Mouse (Mus musculus) cerebellum, adult 9-11 months (tissue): ENCODE results near the gene Arhgap24.
A peak's percentile ranks its signal among the peaks of the same experiment; 100 is the strongest.
"Not testable (repeated sequence)": the region's sequence is repeated elsewhere in the genome, so short reads cannot be mapped to it uniquely, and the experiment has no call there.

Experiments used
- DNase-seq: peaks from one replicate; pipeline ENCODE4 v3.0.0; 2022

The Arhgap24 gene

DNA sequence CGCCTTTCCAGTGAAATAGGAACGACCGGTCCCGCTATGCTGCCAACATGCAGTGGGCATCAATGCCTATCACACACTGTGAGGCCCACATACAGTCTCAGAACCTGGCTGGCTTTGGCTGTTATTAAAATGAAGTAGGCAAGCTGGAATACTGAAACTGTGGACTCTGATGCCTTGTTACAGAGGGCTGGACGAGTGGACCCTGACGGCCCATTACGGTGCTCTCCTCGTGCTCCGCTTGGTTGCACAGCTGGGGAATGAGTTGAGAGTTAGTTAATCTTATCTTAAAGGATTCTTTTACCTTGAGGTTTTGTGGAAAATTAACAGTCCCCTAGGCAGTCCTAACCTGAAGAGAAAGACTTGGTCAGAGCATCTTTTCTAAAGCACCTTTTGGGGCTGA, 422.3 kb downstream of the Arhgap24 start:
- no peak for DNase-seq

DNA sequence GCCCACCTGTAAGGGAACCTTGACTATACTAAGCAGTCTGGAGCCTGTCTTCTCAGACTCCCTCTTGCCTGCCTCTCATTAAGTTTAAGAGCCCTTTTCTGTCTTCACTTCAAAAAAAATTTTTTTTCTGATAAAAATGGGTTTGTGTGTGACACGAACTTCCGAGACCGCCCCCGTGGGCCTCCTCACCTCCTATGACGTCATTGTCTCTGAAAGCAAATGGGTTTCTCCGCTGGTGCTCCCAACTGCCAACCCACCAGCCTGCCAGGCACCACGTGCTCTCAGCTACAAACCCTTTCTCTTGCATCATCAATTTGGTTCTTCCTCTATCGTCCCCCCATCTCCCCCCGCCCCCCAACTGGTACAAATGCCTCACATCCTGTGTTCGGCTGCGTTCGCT, 422.9 kb downstream of the Arhgap24 start:
- DNase-seq = no peak

DNA sequence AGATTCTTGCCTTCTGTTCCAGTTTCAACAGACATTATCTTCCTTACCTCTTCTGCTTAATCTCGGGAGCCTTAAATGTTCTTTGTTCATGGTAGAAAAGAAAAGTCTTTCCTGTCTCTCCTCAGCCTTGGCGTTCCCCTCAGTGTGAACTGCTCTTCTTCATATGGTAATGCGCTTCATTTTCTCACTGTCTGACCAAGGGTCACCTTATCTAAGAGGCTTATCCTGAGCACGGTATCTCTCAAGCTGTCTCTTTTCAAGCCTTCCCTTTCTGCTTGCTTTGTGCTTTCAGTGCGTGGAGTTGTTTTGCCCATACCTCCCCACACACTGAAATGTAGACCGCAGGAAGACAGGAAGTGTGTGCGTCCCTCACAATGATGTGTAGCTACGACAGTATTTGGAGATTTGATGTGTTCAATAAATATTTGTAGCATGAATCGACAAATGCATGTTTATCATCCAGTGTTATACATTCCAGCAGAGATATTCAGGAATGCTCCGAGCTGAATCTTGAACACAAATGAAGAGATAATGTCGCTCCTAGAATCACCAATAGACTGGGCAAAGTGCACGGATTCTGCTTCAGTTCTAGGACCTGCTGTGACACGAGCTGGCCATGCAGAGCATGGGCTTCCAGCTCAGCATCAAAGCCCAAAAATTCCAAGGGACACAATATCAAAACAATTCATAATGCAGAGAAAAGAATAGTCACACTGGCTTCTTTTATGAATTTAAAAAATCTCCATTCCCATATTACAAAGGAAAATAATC, 424.4 kb downstream of the Arhgap24 start:
- no peak for DNase-seq

DNA sequence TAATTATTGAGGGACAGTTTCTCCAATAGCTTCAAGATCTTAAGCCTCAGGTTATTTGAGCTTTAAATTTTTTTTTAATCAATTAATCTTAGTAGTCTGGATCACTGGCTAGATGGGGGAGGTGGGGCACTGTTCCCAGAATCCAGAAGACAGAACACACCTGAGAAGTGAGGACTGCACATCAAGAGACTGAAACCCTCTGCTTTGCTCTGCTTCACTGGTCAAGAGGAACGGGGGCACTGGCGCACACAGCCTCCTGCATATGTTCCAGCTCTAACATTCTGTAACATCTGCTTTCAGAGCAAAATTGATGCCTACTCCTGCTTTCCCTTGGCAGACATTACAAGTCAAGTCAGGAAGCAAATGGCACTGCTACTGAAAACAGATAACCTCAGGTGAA, 439.0 kb downstream of the Arhgap24 start:
- DNase-seq = no peak

DNA sequence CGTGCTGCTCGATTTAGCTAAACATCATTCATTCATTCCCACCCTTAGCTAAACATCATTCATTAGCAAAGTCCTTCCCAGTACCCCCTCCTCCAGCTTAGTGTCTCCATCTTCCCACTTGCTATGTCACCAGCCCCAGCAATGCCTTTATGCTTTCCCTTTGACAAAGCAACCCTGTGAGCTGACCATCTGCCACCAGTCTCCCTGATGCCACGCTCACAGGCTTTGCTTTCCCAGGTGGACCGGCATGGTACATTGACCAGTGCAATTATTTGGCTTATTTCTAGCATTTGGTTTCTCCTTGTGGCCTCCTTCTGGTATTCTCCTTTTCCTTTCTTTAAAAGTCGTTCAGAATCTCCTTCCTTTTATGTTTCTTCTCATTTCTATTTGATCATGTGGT, 445.6 kb downstream of the Arhgap24 start:
- DNase-seq = peak; percentile 88

DNA sequence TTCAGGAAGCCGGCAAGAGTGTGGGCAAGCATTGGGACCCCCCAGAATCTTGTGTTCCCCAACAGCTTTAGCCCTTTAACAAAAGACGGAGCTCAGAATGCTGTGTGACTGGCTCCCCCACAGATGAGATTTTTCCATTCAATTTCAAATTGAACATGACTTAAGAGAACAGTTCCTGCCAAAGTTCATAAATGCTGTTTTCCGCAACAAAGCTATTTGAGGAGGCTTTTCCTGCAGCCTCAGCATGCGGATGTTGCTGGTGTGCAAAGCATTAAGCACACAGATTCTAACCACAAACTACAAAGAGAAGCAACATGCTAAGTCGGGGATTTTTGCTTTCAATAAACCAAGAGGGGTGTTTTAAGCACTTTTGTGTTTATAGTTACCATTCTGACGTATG, 449.0 kb downstream of the Arhgap24 start:
- no peak for DNase-seq

DNA sequence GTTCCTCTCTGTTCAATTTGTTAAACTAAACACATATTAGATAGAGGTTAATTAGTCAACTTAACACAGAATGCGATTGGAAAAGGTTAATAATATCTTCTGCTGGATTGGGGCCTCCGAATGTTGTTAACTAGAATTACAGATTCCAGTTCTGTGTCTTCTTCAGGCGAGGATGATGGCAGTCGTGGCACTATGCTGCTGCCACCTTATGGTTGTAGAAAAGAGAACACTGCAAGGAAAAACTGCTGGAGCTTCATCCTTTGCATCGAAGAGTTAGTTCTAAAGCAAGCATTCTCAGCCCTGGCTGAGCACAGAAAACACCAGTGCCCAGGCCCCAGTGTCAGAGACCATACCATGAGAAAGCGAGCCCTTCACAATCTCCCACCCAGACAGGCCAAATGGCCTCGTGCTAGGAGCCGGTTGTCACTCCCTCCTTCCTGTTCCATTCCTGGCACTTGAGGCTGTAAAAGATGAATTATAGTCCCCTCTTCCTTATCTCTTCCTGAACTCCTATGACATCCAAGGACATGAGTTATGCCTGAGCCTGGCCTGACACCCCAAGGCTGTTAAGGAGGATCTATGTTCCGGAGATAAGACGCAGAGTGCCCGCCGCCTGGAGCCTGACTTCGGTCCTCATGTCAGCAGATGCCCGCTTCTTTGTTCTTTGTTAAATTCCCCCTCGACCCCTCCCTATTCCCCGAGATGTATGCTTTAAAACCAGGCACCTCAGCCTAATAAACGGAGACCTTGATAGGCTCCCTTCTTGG, 462.9 kb downstream of the Arhgap24 start:
- DNase-seq = not testable (repeated sequence)

DNA sequence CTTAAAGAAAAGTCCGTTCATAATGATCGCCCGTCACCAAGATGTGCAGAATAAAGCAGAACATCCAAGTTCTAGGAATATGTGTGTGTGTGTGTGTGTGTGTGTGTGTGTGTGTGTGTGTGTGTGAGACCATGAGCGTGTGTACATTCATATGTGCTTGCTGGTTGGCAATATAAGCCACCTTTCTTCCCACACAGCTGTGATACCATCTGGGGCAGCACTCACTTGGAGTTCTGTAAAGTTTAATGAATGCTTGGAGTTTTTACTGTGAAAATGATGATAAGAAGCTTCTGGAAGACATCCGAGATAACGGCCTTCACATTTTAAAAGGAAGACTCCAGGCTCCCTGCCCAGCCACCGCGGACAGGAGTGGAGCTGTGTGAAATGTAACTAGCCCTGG, 465.4 kb downstream of the Arhgap24 start:
- DNase-seq = no peak

DNA sequence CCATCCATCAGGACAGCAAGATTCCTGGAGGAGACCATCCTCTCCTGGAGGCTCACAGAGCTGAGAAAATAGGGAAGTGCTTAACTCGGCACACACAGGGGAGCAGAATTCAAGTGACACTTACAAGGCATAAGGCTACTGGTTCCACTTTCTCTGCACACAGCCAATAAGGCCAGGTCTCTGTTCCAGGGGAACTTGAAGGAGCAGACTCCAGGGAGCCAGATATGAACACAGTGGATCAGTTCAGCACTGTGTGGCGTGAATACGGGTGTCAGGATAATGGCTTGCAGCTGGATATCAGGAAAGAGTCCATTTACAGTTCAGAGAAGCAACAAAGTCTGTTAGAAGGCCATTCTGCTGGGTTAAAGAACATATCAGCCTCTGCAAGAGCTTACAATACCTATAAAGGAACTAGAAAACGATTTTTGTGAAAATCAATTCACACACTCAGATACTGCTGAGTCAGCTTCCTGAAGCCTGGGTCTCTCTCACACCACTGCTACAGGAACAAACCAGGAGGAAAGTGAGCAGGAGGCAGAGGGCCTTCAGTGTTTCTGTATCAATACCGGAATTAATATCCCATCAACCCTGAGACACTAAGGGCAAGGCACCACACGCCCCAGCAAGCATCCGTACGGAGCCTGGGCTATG, 466.0 kb downstream of the Arhgap24 start:
- DNase-seq = no peak
